Mouse (Mus musculus): ENCODE data around the gene Map3k19. TPM values are rescaled to one million over a fixed set of nuclear protein-coding genes. Genes with fewer than 3 reads are reported as not detected.
A peak's percentile ranks its signal among the peaks of the same experiment; 100 is the strongest.

Map3k19 gene
- polyA plus RNA-seq, 1 experiment from 2014 or later: not detected

DNA sequence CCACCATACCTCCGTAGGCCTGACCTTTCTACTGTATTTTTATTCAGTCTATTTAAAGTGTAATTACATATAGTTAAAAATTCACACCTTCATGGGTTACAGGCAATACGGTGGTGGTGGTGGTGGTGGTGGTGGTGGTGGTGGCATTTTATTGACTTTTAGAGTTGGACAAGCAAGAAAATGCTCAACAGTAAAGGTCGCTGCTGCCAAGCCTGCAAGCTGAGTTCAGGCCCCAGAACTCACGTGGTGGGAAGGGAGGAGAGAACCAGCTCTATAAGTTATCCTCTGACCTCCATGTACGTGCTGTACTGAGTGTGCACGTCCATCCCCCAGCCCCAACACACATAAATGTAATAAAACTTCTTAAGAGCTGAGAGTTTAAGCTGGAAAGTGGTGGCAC is 38.5 kb downstream of the Map3k19 start:
- no peak overlapping the region for H3K4me2 ChIP-seq (ENCODE audit: low read depth, low read length)
- ATAC-seq (ENCODE audit: insufficient read depth, low FRiP score): no peak
- no peak overlapping the region for H3K9ac ChIP-seq (ENCODE audit: low read length)
- no peaks in the 10 kb centered on the region for H3K4me1 ChIP-seq (ENCODE audit: control insufficient read depth, insufficient read depth, low read length)
- H3K27me3 ChIP-seq (ENCODE audit: control insufficient read depth, insufficient read depth, low read length): no peaks in the 10 kb centered on the region
- H3K9me3 ChIP-seq (replicated peaks; ENCODE audit: control insufficient read depth, low read length): no peaks in the 10 kb centered on the region
- H3K36me3 ChIP-seq (ENCODE audit: control insufficient read depth, insufficient read depth, low read length): no peaks in the 10 kb centered on the region
- no peak overlapping the region for H3K4me3 ChIP-seq (replicated peaks; ENCODE audit: low read length)
- H3K27ac ChIP-seq (ENCODE audit: low read length): no peak overlapping the region
- 74% methylated on average over 6 of the region's 6 CpGs for WGBS

DNA sequence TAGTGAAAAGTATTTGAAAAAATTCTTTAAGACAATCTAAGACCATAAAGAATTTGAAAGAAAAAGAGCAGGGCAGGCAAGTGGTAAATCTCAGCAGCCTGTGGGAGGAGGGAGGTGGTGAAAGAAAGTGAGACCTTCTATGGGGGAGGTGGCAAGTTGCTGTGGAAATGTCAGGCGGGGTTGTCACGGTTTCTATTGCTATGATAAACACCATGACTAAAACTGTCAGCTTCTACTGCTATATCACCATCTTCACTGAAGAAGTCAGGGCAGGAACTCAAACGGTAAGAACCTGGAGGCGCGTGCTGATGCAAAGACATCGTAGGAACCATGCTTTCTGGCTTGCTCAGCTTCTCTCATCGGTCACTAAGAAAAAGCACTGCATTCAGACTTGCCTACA is 41.9 kb downstream of the Map3k19 start:
- Histone ChIP-seq H3K4me1 (ENCODE audit: control insufficient read depth, insufficient read depth, low read length) (no peaks in the 10 kb centered on the region), H3K4me2 (ENCODE audit: low read depth, low read length) (no peak overlapping the region), H3K9ac (ENCODE audit: low read length) (no peak overlapping the region), H3K27ac (ENCODE audit: low read length) (no peak overlapping the region), H3K9me3 (replicated peaks; ENCODE audit: control insufficient read depth, low read length) (no peaks in the 10 kb centered on the region), H3K36me3 (ENCODE audit: control insufficient read depth, insufficient read depth, low read length) (no peaks in the 10 kb centered on the region), H3K27me3 (ENCODE audit: control insufficient read depth, insufficient read depth, low read length) (no peaks in the 10 kb centered on the region), H3K4me3 (replicated peaks; ENCODE audit: low read length) (no peak overlapping the region)
- WGBS: 63% methylated on average over 7 of the region's 7 CpGs
- ATAC-seq (ENCODE audit: insufficient read depth, low FRiP score): no peak

DNA sequence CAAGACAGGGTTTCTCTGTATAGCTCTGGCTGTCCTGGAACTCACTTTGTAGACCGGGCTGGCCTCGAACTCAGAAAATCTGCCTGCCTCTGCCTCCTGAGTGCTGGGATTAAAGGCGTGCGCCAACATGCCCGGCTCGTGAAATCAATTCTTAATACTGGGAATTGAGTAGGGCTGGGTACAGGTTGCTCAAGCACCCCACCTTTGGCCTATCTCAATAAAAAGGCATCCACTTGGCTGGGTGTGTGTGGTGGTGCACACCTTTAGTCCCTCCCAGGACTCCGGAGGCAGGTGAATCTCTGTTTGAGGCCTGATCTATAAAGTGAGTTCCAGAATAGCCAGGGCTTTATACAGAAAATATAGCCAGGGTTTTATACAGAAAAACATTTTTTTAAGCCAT is 46.2 kb downstream of the Map3k19 start:
- ATAC-seq (ENCODE audit: insufficient read depth, low FRiP score): no peak
- Histone ChIP-seq H3K9ac (ENCODE audit: low read length) (no peak overlapping the region), H3K27me3 (ENCODE audit: control insufficient read depth, insufficient read depth, low read length) (no peaks in the 10 kb centered on the region), H3K4me2 (ENCODE audit: low read depth, low read length) (no peak overlapping the region), H3K27ac (ENCODE audit: low read length) (no peak overlapping the region), H3K9me3 (replicated peaks; ENCODE audit: control insufficient read depth, low read length) (no peaks in the 10 kb centered on the region), H3K4me1 (ENCODE audit: control insufficient read depth, insufficient read depth, low read length) (no peaks in the 10 kb centered on the region), H3K36me3 (ENCODE audit: control insufficient read depth, insufficient read depth, low read length) (peaks cover 7% of the 10 kb centered on the region), H3K4me3 (replicated peaks; ENCODE audit: low read length) (no peak overlapping the region)
- WGBS: 93% methylated on average over 7 of the region's 7 CpGs

DNA sequence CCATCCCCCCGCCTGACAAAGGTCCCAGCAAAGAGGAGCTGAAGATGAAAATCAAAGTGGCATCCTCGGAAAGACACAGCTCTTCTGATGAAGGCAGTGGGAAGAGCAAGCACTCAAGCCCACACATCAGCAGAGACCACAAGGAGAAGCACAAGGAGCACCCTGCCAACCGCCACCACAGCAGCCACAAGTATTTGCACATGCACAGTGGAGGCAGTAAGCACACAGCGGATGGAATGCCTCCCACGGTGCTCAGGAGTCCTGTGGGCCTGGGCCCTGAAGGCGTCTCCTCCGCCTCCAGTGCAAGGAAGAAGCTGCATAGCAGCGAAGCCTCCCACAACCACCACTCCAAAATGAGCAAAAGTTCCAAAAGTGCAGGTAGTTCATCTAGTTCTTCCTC is 51.9 kb downstream of the Map3k19 start:
- 85% methylated on average over 8 of the region's 8 CpGs for WGBS
- Histone ChIP-seq H3K27ac (ENCODE audit: low read length) (no peak overlapping the region), H3K9me3 (replicated peaks; ENCODE audit: control insufficient read depth, low read length) (no peaks in the 10 kb centered on the region), H3K4me2 (ENCODE audit: low read depth, low read length) (no peak overlapping the region), H3K36me3 (ENCODE audit: control insufficient read depth, insufficient read depth, low read length) (peaks cover 23% of the 10 kb centered on the region), H3K4me1 (ENCODE audit: control insufficient read depth, insufficient read depth, low read length) (no peaks in the 10 kb centered on the region), H3K9ac (ENCODE audit: low read length) (no peak overlapping the region), H3K4me3 (replicated peaks; ENCODE audit: low read length) (no peak overlapping the region), H3K27me3 (ENCODE audit: control insufficient read depth, insufficient read depth, low read length) (no peaks in the 10 kb centered on the region)
- ATAC-seq (ENCODE audit: insufficient read depth, low FRiP score): no peak

DNA sequence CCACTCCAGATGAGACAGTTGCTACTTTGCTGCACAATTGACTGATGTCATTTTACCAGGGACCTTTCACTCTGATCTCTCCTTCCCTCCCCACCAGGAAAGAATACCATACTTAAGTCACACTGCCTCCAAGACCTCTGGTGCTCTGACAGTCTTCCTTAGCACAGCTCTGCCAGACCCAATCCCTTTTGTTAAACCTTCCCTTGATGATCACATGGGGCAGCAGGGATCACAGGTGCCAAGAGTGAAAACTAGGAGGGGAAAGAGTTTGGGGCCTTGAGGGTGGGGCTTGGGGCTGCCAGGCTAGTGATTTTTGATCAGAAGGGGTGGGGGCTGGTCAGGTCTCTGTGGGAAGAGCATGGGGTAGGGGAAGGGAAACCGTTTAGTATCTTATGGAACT is 58.1 kb downstream of the Map3k19 start:
- Histone ChIP-seq H3K4me3 (replicated peaks; ENCODE audit: low read length) (no peak overlapping the region), H3K9me3 (replicated peaks; ENCODE audit: control insufficient read depth, low read length) (no peaks in the 10 kb centered on the region), H3K27me3 (ENCODE audit: control insufficient read depth, insufficient read depth, low read length) (no peaks in the 10 kb centered on the region), H3K27ac (ENCODE audit: low read length) (peak overlapping the region; percentile 53), H3K4me1 (ENCODE audit: control insufficient read depth, insufficient read depth, low read length) (peaks cover 5% of the 10 kb centered on the region; the same call in 1 of the 2 replicates), H3K9ac (ENCODE audit: low read length) (no peak overlapping the region), H3K4me2 (ENCODE audit: low read depth, low read length) (no peak overlapping the region), H3K36me3 (ENCODE audit: control insufficient read depth, insufficient read depth, low read length) (peaks cover 11% of the 10 kb centered on the region)
- WGBS: 60% methylated on average over 1 of the region's 1 CpGs
- ATAC-seq (ENCODE audit: insufficient read depth, low FRiP score): no peak

DNA sequence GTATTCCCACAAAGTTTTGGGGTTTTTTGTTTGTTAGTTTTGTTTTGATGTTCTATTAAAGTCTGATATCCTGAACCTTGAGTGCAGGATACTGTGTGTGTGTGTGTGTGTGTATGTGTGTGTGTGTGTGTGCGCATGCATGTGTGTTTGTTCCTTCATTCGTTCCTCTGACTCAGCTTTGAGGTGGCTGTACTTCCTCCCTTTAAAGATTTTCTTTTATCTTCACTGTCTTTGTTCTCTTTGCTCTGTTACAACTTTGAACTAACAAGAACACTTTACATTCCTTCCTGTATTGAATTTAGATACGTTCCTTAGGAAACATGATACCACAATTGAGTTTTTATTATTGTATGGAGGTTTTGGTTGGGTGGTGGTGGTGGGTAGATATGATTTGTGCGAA is 58.5 kb downstream of the Map3k19 start:
- Histone ChIP-seq H3K27me3 (ENCODE audit: control insufficient read depth, insufficient read depth, low read length) (no peaks in the 10 kb centered on the region), H3K36me3 (ENCODE audit: control insufficient read depth, insufficient read depth, low read length) (peaks cover 11% of the 10 kb centered on the region), H3K4me3 (replicated peaks; ENCODE audit: low read length) (no peak overlapping the region), H3K9me3 (replicated peaks; ENCODE audit: control insufficient read depth, low read length) (no peaks in the 10 kb centered on the region), H3K27ac (ENCODE audit: low read length) (peak overlapping the region; percentile 53; the same call in 1 of the 2 replicates), H3K4me2 (ENCODE audit: low read depth, low read length) (no peak overlapping the region), H3K4me1 (ENCODE audit: control insufficient read depth, insufficient read depth, low read length) (peaks cover 5% of the 10 kb centered on the region; the same call in 1 of the 2 replicates), H3K9ac (ENCODE audit: low read length) (no peak overlapping the region)
- ATAC-seq (ENCODE audit: insufficient read depth, low FRiP score): no peak
- WGBS: 54% methylated on average over 4 of the region's 4 CpGs

DNA sequence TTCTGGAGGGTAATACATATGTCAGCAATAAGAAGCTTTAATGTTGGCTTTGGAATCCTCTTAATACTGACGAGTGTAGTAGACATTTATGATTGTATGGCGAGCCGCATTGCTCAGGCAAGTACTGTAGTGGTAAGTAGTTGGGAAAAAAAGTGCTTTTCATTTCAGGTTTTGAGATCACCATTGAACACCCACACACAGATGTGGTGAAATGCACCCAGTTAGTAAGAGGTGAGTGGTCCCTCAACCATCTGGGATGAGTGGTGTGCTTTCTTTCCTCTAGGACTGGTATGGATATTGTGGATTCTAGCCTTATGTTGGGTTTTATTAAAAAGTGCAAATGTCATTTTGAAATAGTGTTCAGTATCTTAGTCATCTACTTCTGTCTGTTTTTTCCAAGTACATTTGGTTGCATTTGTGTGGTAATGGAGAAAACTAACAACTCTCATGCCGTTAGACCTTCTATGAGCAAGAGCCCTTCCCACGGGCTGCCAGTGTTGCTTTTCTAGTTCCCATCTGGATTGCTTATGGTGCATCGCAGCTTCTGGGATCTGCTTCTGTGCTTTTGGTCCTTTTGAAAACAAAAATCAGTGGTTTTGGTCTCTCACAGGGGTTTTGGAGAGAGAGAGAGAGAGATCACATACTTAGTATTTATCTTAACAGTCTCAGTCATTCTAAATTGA is 59.6 kb downstream of the Map3k19 start:
- no peak overlapping the region for H3K27ac ChIP-seq (ENCODE audit: low read length)
- no peak overlapping the region for H3K4me2 ChIP-seq (ENCODE audit: low read depth, low read length)
- 87% methylated on average over 6 of the region's 6 CpGs for WGBS
- H3K4me1 ChIP-seq (ENCODE audit: control insufficient read depth, insufficient read depth, low read length): peaks cover 5% of the 10 kb centered on the region; the same call in 1 of the 2 replicates
- H3K27me3 ChIP-seq (ENCODE audit: control insufficient read depth, insufficient read depth, low read length): no peaks in the 10 kb centered on the region
- no peak overlapping the region for H3K9ac ChIP-seq (ENCODE audit: low read length)
- no peaks in the 10 kb centered on the region for H3K9me3 ChIP-seq (replicated peaks; ENCODE audit: control insufficient read depth, low read length)
- no peak overlapping the region for H3K4me3 ChIP-seq (replicated peaks; ENCODE audit: low read length)
- ATAC-seq (ENCODE audit: insufficient read depth, low FRiP score): no peak
- peaks cover 11% of the 10 kb centered on the region for H3K36me3 ChIP-seq (ENCODE audit: control insufficient read depth, insufficient read depth, low read length)

DNA sequence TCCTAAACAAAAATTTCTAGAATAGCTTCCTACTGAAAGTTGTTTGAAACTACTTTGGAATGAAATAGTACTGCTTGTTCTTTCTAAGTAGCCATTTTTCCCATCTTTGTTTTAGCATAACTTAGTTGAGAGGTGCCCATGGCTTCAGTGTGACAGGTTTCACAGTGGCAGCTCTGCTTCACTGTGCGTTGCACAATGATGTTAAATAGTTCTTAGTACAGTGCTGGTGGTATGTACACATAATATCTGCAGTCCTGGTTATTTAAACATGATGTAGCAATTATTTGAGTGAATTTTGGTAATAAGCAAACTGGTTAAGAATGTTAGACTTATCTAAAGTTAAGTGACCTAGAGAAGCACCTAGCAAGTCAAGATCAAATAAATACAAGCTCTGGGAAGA is 61.4 kb downstream of the Map3k19 start:
- Histone ChIP-seq H3K4me1 (ENCODE audit: control insufficient read depth, insufficient read depth, low read length) (peaks cover 5% of the 10 kb centered on the region; the same call in 1 of the 2 replicates), H3K27me3 (ENCODE audit: control insufficient read depth, insufficient read depth, low read length) (no peaks in the 10 kb centered on the region), H3K4me3 (replicated peaks; ENCODE audit: low read length) (no peak overlapping the region), H3K9me3 (replicated peaks; ENCODE audit: control insufficient read depth, low read length) (no peaks in the 10 kb centered on the region), H3K27ac (ENCODE audit: low read length) (no peak overlapping the region), H3K4me2 (ENCODE audit: low read depth, low read length) (no peak overlapping the region), H3K9ac (ENCODE audit: low read length) (no peak overlapping the region), H3K36me3 (ENCODE audit: control insufficient read depth, insufficient read depth, low read length) (peaks cover 7% of the 10 kb centered on the region; the same call in 1 of the 2 replicates)
- 89% methylated on average over 1 of the region's 1 CpGs for WGBS
- no peak for ATAC-seq (ENCODE audit: insufficient read depth, low FRiP score)

DNA sequence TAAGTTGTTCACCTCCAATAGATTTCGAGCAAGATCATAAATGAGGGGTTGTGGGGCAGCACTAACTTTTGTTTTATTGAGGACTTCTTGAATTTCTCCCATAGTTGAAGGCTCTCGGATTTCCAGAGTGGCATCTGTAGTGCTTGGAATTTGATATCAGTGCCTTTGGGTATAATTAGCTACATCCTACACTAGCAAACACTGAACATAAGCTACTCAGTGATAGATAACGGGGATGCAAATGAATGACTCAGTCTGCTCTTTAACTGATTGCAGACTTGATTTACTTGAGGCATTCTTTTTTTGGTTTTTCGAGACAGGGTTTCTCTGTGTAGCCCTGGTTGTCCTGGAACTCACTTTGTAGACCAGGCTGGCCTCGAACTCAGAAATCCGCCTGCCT is 65.9 kb downstream of the Map3k19 start:
- H3K9me3 ChIP-seq (replicated peaks; ENCODE audit: control insufficient read depth, low read length): no peaks in the 10 kb centered on the region
- H3K27me3 ChIP-seq (ENCODE audit: control insufficient read depth, insufficient read depth, low read length): no peaks in the 10 kb centered on the region
- peaks cover 4% of the 10 kb centered on the region; the same call in 1 of the 2 replicates for H3K36me3 ChIP-seq (ENCODE audit: control insufficient read depth, insufficient read depth, low read length)
- H3K9ac ChIP-seq (ENCODE audit: low read length): no peak overlapping the region
- peaks cover 2% of the 10 kb centered on the region; the same call in 1 of the 2 replicates for H3K4me1 ChIP-seq (ENCODE audit: control insufficient read depth, insufficient read depth, low read length)
- H3K27ac ChIP-seq (ENCODE audit: low read length): no peak overlapping the region
- no peak for ATAC-seq (ENCODE audit: insufficient read depth, low FRiP score)
- 84% methylated on average over 6 of the region's 6 CpGs for WGBS
- no peak overlapping the region for H3K4me3 ChIP-seq (replicated peaks; ENCODE audit: low read length)
- no peak overlapping the region for H3K4me2 ChIP-seq (ENCODE audit: low read depth, low read length)
